Mouse (Mus musculus) 416B (cell line): ENCODE measurements at regions not wholly inside any gene's neighbourhood (a gene's known extent, or its start where the extent isn't known, plus 50 kb on each side); places are given as distances from the start of the nearest gene placed in this dataset.

Experiments
- DNase-seq: peaks from one replicate; pipeline ENCODE4 v3.0.0; 2011; ENCODE audit warnings: low read depth

- DNase-seq, result no peak
These were observed 100.7 kb upstream of the Chrna7 start for GRCm38 (mm10) chr7:63313096-63313495.

DNA sequence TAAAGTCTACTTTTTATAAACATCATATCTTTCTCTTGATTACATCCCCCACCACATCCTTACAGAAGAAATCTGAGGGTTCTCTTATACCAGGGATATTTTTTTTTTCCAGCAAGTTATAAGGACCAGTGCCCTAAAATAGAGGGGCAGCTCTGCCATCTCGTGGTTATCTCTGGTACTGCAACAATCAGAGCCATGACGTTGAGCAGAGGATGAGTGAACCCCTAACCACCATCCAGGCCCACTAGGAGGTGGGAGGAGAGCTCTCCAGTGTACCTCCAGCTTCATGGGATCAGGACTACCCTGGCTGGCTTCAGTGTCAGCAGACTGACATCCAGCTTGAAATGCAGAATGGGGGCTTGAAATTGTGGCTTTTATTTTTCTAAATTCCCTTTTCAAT is 107.2 kb upstream of the Chrna7 start:
- DNase-seq, result peak; percentile 15

DNA sequence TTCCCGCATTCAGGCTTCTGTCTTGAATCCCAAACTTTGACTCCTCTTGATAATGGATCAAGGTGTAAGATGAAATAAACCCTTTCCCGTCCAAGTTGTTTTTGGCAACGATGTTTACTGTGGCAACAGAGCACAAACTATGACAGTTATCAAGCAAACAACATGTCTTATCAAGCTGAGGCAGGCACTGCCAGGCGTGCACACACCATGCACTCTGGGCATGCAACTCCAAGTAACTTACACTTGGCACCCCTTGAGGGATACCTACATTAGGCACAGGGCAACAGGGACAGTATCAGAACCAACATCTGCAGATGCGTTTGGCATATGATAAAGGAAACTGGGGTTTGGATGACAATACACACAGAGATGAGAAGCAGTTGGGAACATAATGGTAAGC is 108.8 kb upstream of the Chrna7 start:
- no peak for DNase-seq

DNA sequence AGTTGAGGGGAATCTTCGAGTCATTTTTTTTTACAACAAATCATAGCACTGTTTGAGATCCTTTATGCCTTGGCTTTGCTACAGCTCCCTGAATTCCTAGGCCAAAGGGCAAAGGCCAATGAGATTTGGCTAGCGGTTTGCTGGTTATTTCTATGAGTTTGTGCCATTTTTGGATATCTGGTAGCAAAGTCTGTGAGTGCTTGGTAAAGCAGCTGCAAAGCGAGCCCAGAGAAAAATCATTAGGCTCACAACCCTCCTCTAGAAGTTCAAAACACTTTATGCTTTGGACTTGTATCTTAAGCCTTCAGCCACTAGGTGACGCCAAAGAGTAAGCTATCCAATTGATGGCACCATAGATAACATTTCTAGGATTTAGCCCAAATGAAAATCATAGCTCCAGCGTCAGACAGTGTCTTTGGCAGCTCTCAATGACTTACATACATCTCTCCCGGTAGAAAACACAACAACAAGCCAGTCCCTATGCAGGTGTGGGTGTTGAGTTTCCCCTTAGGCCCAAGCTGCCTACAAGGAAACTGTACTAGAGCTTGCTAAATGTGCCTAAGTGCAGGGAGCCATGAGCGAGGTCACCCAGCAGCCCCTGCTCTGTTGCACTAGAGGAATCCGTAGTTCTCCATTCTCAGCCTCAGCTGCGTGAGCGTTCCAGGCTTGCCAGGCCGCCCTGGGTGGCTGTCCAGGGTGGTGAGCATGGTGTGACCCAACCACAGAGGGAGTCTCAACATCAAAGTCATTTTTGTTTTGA is 109.8 kb upstream of the Chrna7 start:
- DNase-seq, result peak; percentile 58

DNA sequence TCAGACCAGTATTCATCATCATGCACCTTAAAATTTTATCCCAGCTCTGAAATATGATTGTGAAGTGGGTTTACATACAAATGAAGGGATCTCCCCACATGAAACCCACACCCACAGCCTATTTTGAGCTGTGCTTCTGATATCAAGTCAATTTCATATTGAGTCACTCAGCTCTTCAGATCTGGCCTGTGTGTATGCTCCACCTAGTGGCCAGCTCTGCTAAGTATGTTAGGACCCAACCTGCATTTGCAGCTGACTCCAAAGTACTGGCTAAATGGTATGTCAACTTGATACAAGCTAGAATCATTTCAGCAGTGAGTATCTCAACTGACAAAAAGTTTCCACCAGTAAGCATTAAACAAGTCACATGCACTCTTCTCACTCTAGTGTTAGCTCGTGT is 109.4 kb upstream of the Otud7a start:
- DNase-seq, result peak; percentile 52

DNA sequence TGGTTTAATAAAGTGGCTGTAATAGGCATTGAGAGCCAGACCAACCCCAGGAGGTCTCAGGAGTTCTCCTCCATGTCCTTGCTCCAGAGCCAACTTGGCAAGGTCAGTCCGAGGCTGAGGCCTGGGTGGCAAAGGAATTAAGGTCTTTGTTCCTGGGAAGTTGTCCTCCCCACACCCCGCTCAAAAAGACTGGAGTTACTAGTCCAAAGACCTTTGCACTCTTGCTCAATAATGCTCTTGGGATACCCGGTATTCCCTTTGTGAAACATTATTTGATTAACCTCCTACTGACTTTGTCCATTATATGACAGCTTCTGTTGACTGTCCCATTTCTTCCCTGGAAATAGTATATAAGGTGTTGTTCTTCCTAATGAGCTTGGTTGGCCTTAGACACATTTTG is 108.5 kb upstream of the Otud7a start:
- DNase-seq, result no peak

GRCm38 (mm10) chr7:63341716-63342115 is 102.8 kb upstream of the Otud7a start:
- DNase-seq, result no peak

- peak; percentile 44 for DNase-seq
These were observed 98.7 kb upstream of the Otud7a start for GRCm38 (mm10) chr7:63345671-63346392.

- no peak for DNase-seq
These were observed 98.2 kb upstream of the Otud7a start for GRCm38 (mm10) chr7:63346393-63346730.
